Comparison of ENCODE assay signal across 8 mouse cellular contexts in the genomic region with DNA sequence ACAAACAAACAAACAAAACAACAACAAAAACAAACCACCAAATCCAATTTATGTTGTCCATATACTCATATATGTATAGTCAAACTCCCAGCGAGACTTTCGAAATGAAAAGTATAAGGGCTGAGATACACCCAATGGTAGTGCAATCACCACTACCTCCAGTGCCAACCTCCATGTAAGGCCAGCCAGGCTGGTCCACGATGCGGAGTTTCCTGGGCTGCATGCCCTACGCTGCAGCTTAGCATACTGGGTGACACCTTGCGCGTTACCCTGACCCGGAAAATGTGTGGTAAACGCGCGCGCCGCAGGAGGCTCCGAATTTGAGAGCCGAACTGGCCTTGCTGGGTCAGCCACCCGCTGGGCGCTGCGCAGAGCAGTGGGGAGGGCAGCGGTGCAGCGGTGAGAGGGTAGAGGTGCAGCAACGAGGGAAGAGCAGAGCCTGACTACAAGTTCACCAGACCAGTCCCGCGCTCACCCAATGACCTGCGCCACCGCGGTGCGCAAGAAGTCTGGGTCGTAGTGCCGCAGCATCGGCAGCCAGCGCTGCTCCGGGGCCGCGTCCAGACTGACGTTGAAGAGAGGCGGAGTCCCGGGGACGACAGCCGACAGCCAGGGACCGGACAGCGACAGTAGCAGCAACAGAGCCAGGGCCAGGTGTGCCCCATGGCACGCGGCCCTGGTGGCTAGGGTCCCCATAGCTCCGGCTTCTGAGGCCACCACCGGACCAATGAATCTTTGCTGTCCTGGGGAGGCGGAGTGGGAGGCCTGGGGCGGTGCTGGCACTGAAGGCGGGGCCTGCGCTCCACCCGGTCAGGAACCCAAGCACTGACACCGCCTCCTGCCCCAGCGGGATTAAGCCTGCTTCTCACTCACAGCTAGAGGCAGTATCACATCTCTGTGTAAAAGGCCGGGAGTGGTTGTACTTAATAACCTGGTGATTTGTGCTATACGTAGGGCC. TPM values are rescaled to one million over a fixed set of nuclear protein-coding genes. Genes with fewer than 3 reads are reported as not detected.
DNase-seq lines count a peak whose midpoint lies in the region; ATAC-seq and TF ChIP-seq lines count a peak whose summit lies in the region.

A gene (minus strand): TSS at position 734 of the 958 bp plus-strand sequence.

- H3K4me2 ChIP-seq in forebrain, postnatal 0 days (ENCODE audit: low read depth): peak within 1 kb of the TSS; percentile 95
- H3K4me2 ChIP-seq in lung, embryonic 15.5 days: peak within 1 kb of the TSS; percentile 97

- no peak; the same call in none of the 2 replicates for TF ChIP-seq RAD21 in MEL (IDR thresholded peaks at IDR 0.05; ENCODE audit: low read depth, low read length)

- TF ChIP-seq POLR2A in MEL (IDR thresholded peaks at IDR 0.05; ENCODE audit: control insufficient read depth in 1 of 2, insufficient read depth in 1 of 2, low read depth in 1 of 2, low read length in 2 of 2, poor library complexity in 1 of 2): peak; percentile 41 to 51; a peak in 2 of 4 replicates
- TF ChIP-seq POLR2A in cerebellum, adult 2 months (IDR thresholded peaks at IDR 0.05; ENCODE audit: borderline replicate concordance, insufficient read depth, low read length): peak; percentile 77

- peak; percentile 90 for DNase-seq in MEL (ENCODE audit: low read depth, low spot score)
- DNase-seq in cerebellum, adult 2 months: peak; percentile 90 to 92
- DNase-seq in forebrain, postnatal 0 days: peak; percentile 68
- DNase-seq in heart, postnatal 4 days: peak; percentile 85
- peak; percentile 81 to 83 for DNase-seq in layer of hippocampus, adult 8-10 months (ENCODE audit: low spot score in 2 of 2)
- DNase-seq in ovary, adult 18-20 months (ENCODE audit: low spot score): peak; percentile 82
- peak; percentile 69 for DNase-seq in thymus, postnatal 0 days (ENCODE audit: low spot score)

- peak within 1 kb of the TSS; percentile 65 to 90 for H3K4me3 ChIP-seq in MEL (ENCODE audit: control insufficient read depth in 1 of 2, insufficient read depth in 1 of 2, low read depth in 2 of 2, low read length in 2 of 2)
- peak within 1 kb of the TSS; percentile 74 for H3K4me3 ChIP-seq in cerebellum, adult 2 months (replicated peaks; ENCODE audit: insufficient read depth, low read depth, low read length)
- peak within 1 kb of the TSS; percentile 60 for H3K4me3 ChIP-seq in forebrain, postnatal 0 days (ENCODE audit: low read depth, low read length)
- peak within 1 kb of the TSS; percentile 71 for H3K4me3 ChIP-seq in lung, embryonic 15.5 days

- peak within 1 kb of the TSS; percentile 38 for H3K27ac ChIP-seq in MEL (ENCODE audit: control insufficient read depth, low read depth, low read length)
- peak within 1 kb of the TSS; percentile 54 for H3K27ac ChIP-seq in cerebellum, adult 2 months (ENCODE audit: insufficient read depth, low read length)
- H3K27ac ChIP-seq in forebrain, postnatal 0 days (ENCODE audit: low read depth, low read length): no peak within 1 kb of the TSS; the same call in 1 of the 2 replicates
- H3K27ac ChIP-seq in lung, embryonic 15.5 days: 0 out of 2 replicates have a peak within 1 kb of the TSS, but pooled peaks have one; percentile 27

- H3K9ac ChIP-seq in MEL (ENCODE audit: control insufficient read depth, low read depth, low read length, poor library complexity, severe bottlenecking): peak within 1 kb of the TSS; percentile 63
- peak within 1 kb of the TSS; percentile 63 for H3K9ac ChIP-seq in forebrain, postnatal 0 days
- H3K9ac ChIP-seq in lung, embryonic 15.5 days: peak within 1 kb of the TSS; percentile 55

- peaks cover 0 to 16% of the 10 kb centered on the region in 2 experiments; a peak in 2 of 4 replicates for H3K36me3 ChIP-seq in MEL (ENCODE audit: control insufficient read depth in 1 of 2, insufficient read depth in 2 of 2, low read length in 2 of 2)
- H3K36me3 ChIP-seq in forebrain, postnatal 0 days (ENCODE audit: insufficient read depth): no peaks in the 10 kb centered on the region
- no peaks in the 10 kb centered on the region for H3K36me3 ChIP-seq in lung, embryonic 15.5 days

- H3K79me2 ChIP-seq in MEL (ENCODE audit: control insufficient read depth, insufficient read depth, low read length, poor library complexity): no peaks in the 10 kb centered on the region; the same call in 1 of the 2 replicates

- peak in 1 of 3 experiments; percentile 26; a peak in 1 of 6 replicates for TF ChIP-seq CTCF in MEL (IDR thresholded peaks at IDR 0.05 in 2 of 3, conservative IDR thresholded peaks at IDR 0.05 in 1 of 3; ENCODE audit: control insufficient read depth in 1 of 3, insufficient read depth in 1 of 3, low read depth in 2 of 3, low read length in 3 of 3, poor library complexity in 1 of 3, severe bottlenecking in 1 of 3)
- TF ChIP-seq CTCF in cerebellum, adult 2 months (IDR thresholded peaks at IDR 0.05; ENCODE audit: borderline replicate concordance, insufficient read depth, low read depth, low read length): peak; percentile 21; the same call in 1 of the 2 replicates
- peak; percentile 56 for TF ChIP-seq CTCF in forebrain, postnatal 0 days (IDR thresholded peaks at IDR 0.05; ENCODE audit: low read depth)

- H3K4me1 ChIP-seq in MEL (ENCODE audit: control insufficient read depth in 1 of 2, insufficient read depth in 2 of 2, low read length in 2 of 2): peaks cover 9 to 14% of the 10 kb centered on the region in 2 experiments
- H3K4me1 ChIP-seq in cerebellum, adult 2 months (ENCODE audit: control insufficient read depth, insufficient read depth, low read length): no peaks in the 10 kb centered on the region
- no peaks in the 10 kb centered on the region for H3K4me1 ChIP-seq in forebrain, postnatal 0 days (ENCODE audit: insufficient read depth)
- H3K4me1 ChIP-seq in lung, embryonic 15.5 days: peaks cover 6% of the 10 kb centered on the region

- no peaks in the 10 kb centered on the region for H3K9me3 ChIP-seq in MEL (replicated peaks; ENCODE audit: insufficient read depth, low read length)
- H3K9me3 ChIP-seq in forebrain, postnatal 0 days (ENCODE audit: low read length): no peaks in the 10 kb centered on the region
- no peaks in the 10 kb centered on the region for H3K9me3 ChIP-seq in lung, embryonic 15.5 days

- ATAC-seq in forebrain, postnatal 0 days: peak; percentile 91
- peak; percentile 92 for ATAC-seq in lung, embryonic 15.5 days (ENCODE audit: borderline replicate concordance, extremely low read depth, low FRiP score, low TSS enrichment)

- WGBS in cerebellum, adult 2 months: 2% methylated on average over 54 of the region's 54 CpGs
- 3% methylated on average over 53 of the region's 54 CpGs for WGBS in forebrain, postnatal 0 days
- 3% methylated on average over 54 of the region's 54 CpGs for WGBS in lung, embryonic 15.5 days

- no peak for TF ChIP-seq EP300 in MEL (IDR thresholded peaks at IDR 0.05; ENCODE audit: low read depth in 1 of 2, low read length in 2 of 2)

- H3K27me3 ChIP-seq in MEL (ENCODE audit: control insufficient read depth in 1 of 2, insufficient read depth in 2 of 2, low read length in 2 of 2): no peaks in the 10 kb centered on the region
- H3K27me3 ChIP-seq in cerebellum, adult 2 months (ENCODE audit: control insufficient read depth, insufficient read depth, low read length): no peaks in the 10 kb centered on the region
- H3K27me3 ChIP-seq in forebrain, postnatal 0 days (ENCODE audit: insufficient read depth, low read length): no peaks in the 10 kb centered on the region
- H3K27me3 ChIP-seq in lung, embryonic 15.5 days: no peaks in the 10 kb centered on the region

TF ChIP-seq in MEL, 35 proteins besides CTCF, POLR2A, EP300 and RAD21:
- peak; percentile 77 for TF ChIP-seq NRF1 (IDR thresholded peaks at IDR 0.05; ENCODE audit: insufficient read depth, low read depth, low read length, poor library complexity, severe bottlenecking)
- TF ChIP-seq TCF12 (IDR thresholded peaks at IDR 0.05; ENCODE audit: low read depth, low read length): 0 out of 2 replicates have a peak, but pooled peaks have one; percentile 9
- no peak for TF ChIP-seq HCFC1 (IDR thresholded peaks at IDR 0.05; ENCODE audit: low read depth, low read length)
- peak; percentile 28; the same call in 1 of the 2 replicates for TF ChIP-seq SIN3A (IDR thresholded peaks at IDR 0.05; ENCODE audit: low read length)
- peak; percentile 23; the same call in 1 of the 2 replicates for TF ChIP-seq NELFE (IDR thresholded peaks at IDR 0.05; ENCODE audit: low read depth, low read length)
- no peak for TF ChIP-seq ZKSCAN1 (IDR thresholded peaks at IDR 0.05; ENCODE audit: low read depth, low read length)

RNA-seq across cellular contexts. Expression of the gene that starts here (rescaled TPM):
- total RNA-seq in MEL (2012; rRNA removed): 2.2 TPM in 2 replicates
- 1 to 10 TPM in 1 of 2 experiments, not detected in 1; 6.7 TPM for polyA plus RNA-seq in MEL (2012; ENCODE audit: insufficient read depth in 1 of 2, insufficient read length in 2 of 2, low read depth in 1 of 2, low replicate concordance in 2 of 2, missing spikeins in 1 of 2)
- 32.1 and 37.6 TPM in 2 replicates for polyA plus RNA-seq in cerebellum, adult 2 months (2012; rRNA removed)
- 22.5 and 33.1 TPM in 2 replicates for total RNA-seq in forebrain, postnatal 0 days (2014; rRNA removed)
- 15.4 and 23.6 TPM in 2 replicates for polyA plus RNA-seq in forebrain, postnatal 0 days (2015; fragmentation: Nextera tagmentation; extraction: Ambion mirVana)
- 10 to 100 TPM in 1 of 2 experiments, 1 to 10 TPM in 1; 9.9 to 11.3 TPM for total RNA-seq in heart, postnatal 4 days (2021)
- 10 to 100 TPM; 46.9 to 57.1 (median 50.3) TPM for total RNA-seq in layer of hippocampus, adult 8-10 months (2022)
- polyA plus RNA-seq in lung, embryonic 15.5 days (2015; fragmentation: Nextera tagmentation; extraction: Ambion mirVana): 10.9 and 12.5 TPM in 2 replicates
- 12.6 and 13.4 TPM in 2 replicates for polyA plus RNA-seq in thymus, postnatal 0 days (2015; fragmentation: Nextera tagmentation; extraction: Ambion mirVana)
